Mouse (Mus musculus) spleen, adult 2 months (tissue): Measurements from ENCODE around the gene S100a13. TPM values are rescaled to one million over a fixed set of nuclear protein-coding genes. Genes with fewer than 3 reads are reported as not detected.
A peak's percentile ranks its signal among the peaks of the same experiment; 100 is the strongest.

ENCODE experiments used
- DNase-seq, 2 experiments: peaks; one replicate each; pipeline versions ENCODE4 v3.0.0 to v3.0.0-alpha.2; 2012 to 2021; ENCODE audit warnings: low spot score in 2 of 2, low read depth in 1 of 2
- H3K27ac ChIP-seq: fragments of 200-500 bp; 2 replicates; pipeline ENCODE4 v1.5.1; 2012; ENCODE audit warnings: low read length, inconsistent platforms; ENCODE audit not compliant: insufficient read depth
- H3K27me3 ChIP-seq: fragments of 200-500 bp; 2 replicates; pipeline ENCODE4 v1.6.1; 2012; ENCODE audit warnings: mild to moderate bottlenecking, moderate library complexity, low read length, inconsistent platforms; ENCODE audit not compliant: control insufficient read depth, insufficient read depth
- H3K36me3 ChIP-seq: fragments of 200-500 bp; 2 replicates; pipeline ENCODE4 v1.6.1; 2012; ENCODE audit warnings: mild to moderate bottlenecking, low read length, inconsistent platforms; ENCODE audit not compliant: control insufficient read depth, insufficient read depth
- H3K4me1 ChIP-seq: fragments of 200-500 bp; 2 replicates; pipeline ENCODE4 v1.6.1; 2011; ENCODE audit warnings: inconsistent platforms; ENCODE audit not compliant: control insufficient read depth, insufficient read depth, insufficient read length
- H3K4me3 ChIP-seq: fragments of 200-500 bp; 2 replicates; pipeline ENCODE4 v1.5.1; 2011; ENCODE audit warnings: mild to moderate bottlenecking, inconsistent platforms; ENCODE audit not compliant: insufficient read depth, insufficient read length; ENCODE audit errors: extremely low read depth
- CTCF ChIP-seq: fragments of 200-500 bp; IDR thresholded peaks from 2 replicates; pipeline ENCODE4 v1.5.1; 2011; ENCODE audit warnings: mild to moderate bottlenecking, inconsistent platforms; ENCODE audit not compliant: insufficient read depth, insufficient read length, insufficient replicate concordance; ENCODE audit errors: extremely low read depth
- POLR2A ChIP-seq: fragments of 200-500 bp; IDR thresholded peaks from 2 replicates; pipeline ENCODE4 v1.6.1; 2011; ENCODE audit warnings: low read depth, low read length, inconsistent platforms
- WGBS: fragments of 180-500 bp; shearing (Covaris S2); methylation state at CpG from one replicate; pipeline ENCODE4 v1.1.7; 2018; 5-methylcytosine and 5-hydroxymethylcytosine counted together
- polyA plus RNA-seq: library from polyadenylated mRNA; depleted of rRNA; stranded (reverse); fragments of >200 nt; gene quantifications from 2 replicates; pipeline ENCODE4 v1.2.3, GENCODE M21; 2012

The S100a13 gene
- polyA plus RNA-seq, 1 experiment = 27.0 TPM

- Histone ChIP-seq H3K4me3 (no peak overlapping the region), H3K27me3 (no peaks in the 10 kb centered on the region), H3K4me1 (no peaks in the 10 kb centered on the region), H3K36me3 (no peaks in the 10 kb centered on the region), H3K27ac (no peak overlapping the region)
- WGBS = 87% methylated on average over 5 of the region's 5 CpGs
- no peak for DNase-seq
- TF ChIP-seq CTCF (no peak), POLR2A (no peak)
These were observed 17.5 kb downstream of the S100a13 start for GRCm38 (mm10) chr3:90531713-90532112.

- WGBS = 82% methylated on average over 1 of the region's 1 CpGs
- no peak overlapping the region for H3K4me3 ChIP-seq
- no peak overlapping the region for H3K27ac ChIP-seq
These were observed 21.2 kb downstream of the S100a13 start for GRCm38 (mm10) chr3:90535446-90535845.

GRCm38 (mm10) chr3:90537141-90537904, 23.1 kb downstream of the S100a13 start, which contains the start of gene S100a16:
Gene S100a16, plus strand, starts transcription at chr3:90537254.
- DNase-seq = no peak
- WGBS = 82% methylated on average over 10 of the region's 10 CpGs
- Histone ChIP-seq H3K36me3 (no peaks in the 10 kb centered on the region), H3K27me3 (no peaks in the 10 kb centered on the region), H3K4me1 (no peaks in the 10 kb centered on the region), H3K4me3 (peak within 1 kb of the TSS; percentile 22; the same call in 1 of the 2 replicates), H3K27ac (peak within 1 kb of the TSS; percentile 33; the same call in 1 of the 2 replicates)
- no peak for TF ChIP-seq CTCF
- TF ChIP-seq POLR2A = no peak

More at GRCm38 (mm10) chr3:90535446-90535845, 21.2 kb downstream of the S100a13 start:
- no peak for DNase-seq
- TF ChIP-seq POLR2A (no peak), CTCF (no peak)
- no peaks in the 10 kb centered on the region for H3K27me3 ChIP-seq
- no peaks in the 10 kb centered on the region for H3K36me3 ChIP-seq
- H3K4me1 ChIP-seq = no peaks in the 10 kb centered on the region

DNA sequence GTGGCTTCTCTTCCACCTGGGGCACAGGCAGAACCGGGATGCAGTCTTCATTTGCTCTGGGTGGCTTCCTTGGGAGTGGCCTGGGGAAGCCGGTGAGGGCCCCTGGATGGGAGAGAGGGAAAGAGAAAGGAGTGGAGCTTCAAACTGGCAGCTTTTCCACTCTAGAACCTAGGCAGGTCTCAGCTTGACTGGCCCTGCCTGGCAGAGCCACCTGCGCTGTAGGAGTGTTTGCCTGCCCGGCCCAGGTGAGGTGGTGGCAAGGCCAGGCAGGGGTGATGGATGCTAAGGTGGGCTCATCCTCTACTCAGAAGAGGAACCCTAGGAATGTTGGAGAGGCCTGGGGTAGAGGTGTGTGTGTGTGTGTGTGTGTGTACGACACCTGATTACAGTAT, 23.7 kb downstream of the S100a13 start:
- WGBS = 81% methylated on average over 5 of the region's 5 CpGs
- DNase-seq = no peak
- Histone ChIP-seq H3K4me3 (0 out of 2 replicates have a peak overlapping the region, but pooled peaks have one; percentile 7), H3K27me3 (no peaks in the 10 kb centered on the region), H3K27ac (no peak overlapping the region), H3K4me1 (no peaks in the 10 kb centered on the region), H3K36me3 (no peaks in the 10 kb centered on the region)
- TF ChIP-seq POLR2A = no peak
- no peak for TF ChIP-seq CTCF

- no peak for DNase-seq
- Histone ChIP-seq H3K27ac (peak overlapping the region; percentile 32), H3K4me3 (no peak overlapping the region), H3K4me1 (no peaks in the 10 kb centered on the region), H3K36me3 (no peaks in the 10 kb centered on the region), H3K27me3 (no peaks in the 10 kb centered on the region)
- no peak for TF ChIP-seq POLR2A
- TF ChIP-seq CTCF = no peak
- 90% methylated on average over 4 of the region's 4 CpGs for WGBS
These were observed 26.7 kb downstream of the S100a13 start for GRCm38 (mm10) chr3:90540904-90541303.

GRCm38 (mm10) chr3:90549676-90550420, 35.6 kb downstream of the S100a13 start:
- Histone ChIP-seq H3K36me3 (no peaks in the 10 kb centered on the region), H3K27me3 (no peaks in the 10 kb centered on the region), H3K4me1 (no peaks in the 10 kb centered on the region), H3K27ac (no peak overlapping the region), H3K4me3 (no peak overlapping the region)
- no peak for DNase-seq
- TF ChIP-seq POLR2A = no peak
- TF ChIP-seq CTCF = no peak
- WGBS = 80% methylated on average over 5 of the region's 5 CpGs

- no peak overlapping the region for H3K27ac ChIP-seq
- DNase-seq = no peak
- H3K4me3 ChIP-seq = no peak overlapping the region
- no peaks in the 10 kb centered on the region for H3K27me3 ChIP-seq
- 78% methylated on average over 2 of the region's 2 CpGs for WGBS
- H3K36me3 ChIP-seq = no peaks in the 10 kb centered on the region
- no peak for TF ChIP-seq POLR2A
- TF ChIP-seq CTCF = no peak
- no peaks in the 10 kb centered on the region for H3K4me1 ChIP-seq
These were observed 36.2 kb downstream of the S100a13 start for GRCm38 (mm10) chr3:90550421-90550790.
